Mouse (Mus musculus) bone marrow macrophage, adult 2 months (primary cell): Measurements from ENCODE around the gene Ptprd.

Experiments
- CTCF ChIP-seq: IDR thresholded peaks from 2 replicates; pipeline ENCODE4 v1.5.1; 2012; ENCODE audit warnings: low read depth, mild to moderate bottlenecking, low read length, moderate library complexity
- POLR2A ChIP-seq: IDR thresholded peaks from 2 replicates; pipeline ENCODE4 v1.6.1; 2012; ENCODE audit warnings: mild to moderate bottlenecking, low read depth, low read length, borderline replicate concordance

- no peak for TF ChIP-seq CTCF
- TF ChIP-seq POLR2A: no peak
Observed at GRCm38 (mm10) chr4:76532926-76533325, 1678.8 kb downstream of the Ptprd start.
